Mouse (Mus musculus) kidney, adult 2 months (tissue): ENCODE data around the gene Gm7544.

Experiments used
- CTCF ChIP-seq: fragments of 200-500 bp; conservative IDR thresholded peaks from 2 replicates; pipeline ENCODE4 v1.5.1; 2011; ENCODE audit warnings: low read depth, mild to moderate bottlenecking, control low read depth, low read length, moderate library complexity, mixed read lengths; ENCODE audit not compliant: insufficient read depth, insufficient read length
- POLR2A ChIP-seq: fragments of 200-500 bp; IDR thresholded peaks from one replicate; pipeline ENCODE4 v1.6.1; 2011; ENCODE audit warnings: low read depth, low read length, control low read depth

GRCm38 (mm10) chr1:82974342-82974741, 18.5 kb upstream of the Gm7544 start:
- TF ChIP-seq CTCF (no peak), POLR2A (no peak)
